Mouse (Mus musculus) heart, embryonic 16.5 days (tissue): Measurements from ENCODE around the gene Rhox12. TPM values are rescaled to one million over a fixed set of nuclear protein-coding genes. Genes with fewer than 3 reads are reported as not detected.

ENCODE experiments used
- ATAC-seq: fragments of 200-750 bp; cut with Nextera tagmentation; replicated peaks from 2 replicates; pipeline ENCODE4 v1.8.0; 2017; ENCODE audit warnings: moderate number of reproducible peaks; ENCODE audit not compliant: insufficient read depth, low FRiP score; ENCODE audit errors: extremely low read depth
- H3K27ac ChIP-seq: fragments of 300-500 bp; sonication (generic); 2 replicates; pipeline ENCODE4 v1.5.1; 2014; ENCODE audit warnings: mild to moderate bottlenecking, low read length, control low read depth, moderate library complexity
- H3K27me3 ChIP-seq: fragments of 300-500 bp; sonication (generic); 2 replicates; pipeline ENCODE4 v1.6.1; 2014; ENCODE audit warnings: low read length, mixed read lengths; ENCODE audit not compliant: control insufficient read depth, insufficient read depth
- H3K36me3 ChIP-seq: fragments of 300-500 bp; sonication (generic); 2 replicates; pipeline ENCODE4 v1.6.1; 2014; ENCODE audit not compliant: control insufficient read depth, insufficient read depth
- H3K4me1 ChIP-seq: fragments of 300-500 bp; sonication (generic); 2 replicates; pipeline ENCODE4 v1.6.1; 2014; ENCODE audit warnings: low read length, mixed read lengths; ENCODE audit not compliant: control insufficient read depth, insufficient read depth
- H3K4me2 ChIP-seq: fragments of 300-500 bp; sonication (generic); 2 replicates; pipeline ENCODE4 v1.6.1; 2014; ENCODE audit warnings: low read depth, mild to moderate bottlenecking, control low read depth, low read length
- H3K4me3 ChIP-seq: fragments of 300-500 bp; sonication (generic); 2 replicates; pipeline ENCODE4 v1.5.1; 2014; ENCODE audit warnings: mild to moderate bottlenecking, control low read depth, low read length
- H3K9ac ChIP-seq: fragments of 300-500 bp; sonication (generic); 2 replicates; pipeline ENCODE4 v1.6.1; 2014; ENCODE audit warnings: low read length, control low read depth
- H3K9me3 ChIP-seq: fragments of 300-500 bp; sonication (generic); replicated peaks from 2 replicates; pipeline ENCODE4 v1.6.1; 2016; ENCODE audit warnings: low read length; ENCODE audit not compliant: control insufficient read depth
- WGBS: fragments of 180-500 bp; shearing (Covaris S2); extraction: QIAGEN DNeasy Blood & Tissue Kit; methylation state at CpG from one replicate; pipeline ENCODE4 v1.1.7; 2014; 5-methylcytosine and 5-hydroxymethylcytosine counted together
- polyA plus RNA-seq: library from polyadenylated mRNA; unstranded; fragments of >200 nt; fragmentation: Nextera tagmentation; extraction: Ambion mirVana; gene quantifications from 2 replicates; pipeline ENCODE4 v1.2.1, GENCODE M21; 2015

The Rhox12 gene
- not detected in 2 replicates for polyA plus RNA-seq

GRCm38 (mm10) chrX:38110807-38111206, at the start of gene Rhox12:
Gene Rhox12 (minus strand): TSS chrX:38110907.
- Histone ChIP-seq H3K36me3 (no peaks in the 10 kb centered on the region), H3K4me1 (no peaks in the 10 kb centered on the region), H3K4me2 (no peak within 1 kb of the TSS), H3K27ac (no peak within 1 kb of the TSS), H3K4me3 (no peak within 1 kb of the TSS), H3K9me3 (no peaks in the 10 kb centered on the region), H3K9ac (no peak within 1 kb of the TSS), H3K27me3 (no peaks in the 10 kb centered on the region)
- ATAC-seq, result no peak
- WGBS, result 60% methylated on average over 4 of the region's 4 CpGs

GRCm38 (mm10) chrX:38159097-38159496, 48.4 kb upstream of the Rhox12 start:
- Histone ChIP-seq H3K9ac (no peak overlapping the region), H3K9me3 (no peaks in the 10 kb centered on the region), H3K4me3 (no peak overlapping the region), H3K27me3 (no peaks in the 10 kb centered on the region), H3K4me1 (no peaks in the 10 kb centered on the region), H3K36me3 (no peaks in the 10 kb centered on the region), H3K27ac (no peak overlapping the region), H3K4me2 (no peak overlapping the region)
- WGBS, result 52% methylated on average over 1 of the region's 1 CpGs
- no peak for ATAC-seq

- Histone ChIP-seq H3K27me3 (no peaks in the 10 kb centered on the region), H3K36me3 (no peaks in the 10 kb centered on the region), H3K9ac (no peak overlapping the region), H3K27ac (no peak overlapping the region), H3K9me3 (peaks cover 20% of the 10 kb centered on the region), H3K4me3 (no peak overlapping the region), H3K4me2 (no peak overlapping the region), H3K4me1 (no peaks in the 10 kb centered on the region)
- WGBS, result 79% methylated on average over 34 of the region's 34 CpGs
- ATAC-seq, result no peak
Measured at GRCm38 (mm10) chrX:38121478-38121877, 10.8 kb upstream of the Rhox12 start.

- 94% methylated on average over 20 of the region's 20 CpGs for WGBS
- no peak within 1 kb of the TSS for H3K9ac ChIP-seq
- H3K27me3 ChIP-seq, result no peaks in the 10 kb centered on the region
- no peak within 1 kb of the TSS for H3K4me2 ChIP-seq
- no peak within 1 kb of the TSS for H3K27ac ChIP-seq
- H3K9me3 ChIP-seq, result peaks cover 20% of the 10 kb centered on the region
- no peaks in the 10 kb centered on the region for H3K36me3 ChIP-seq
- no peaks in the 10 kb centered on the region for H3K4me1 ChIP-seq
- ATAC-seq, result no peak
- H3K4me3 ChIP-seq, result no peak within 1 kb of the TSS
Measured at GRCm38 (mm10) chrX:38120982-38121381, 10.3 kb upstream of the Rhox12 start, which contains the start of gene Rhox13. Gene Rhox13 (plus strand): TSS chrX:38121219.

GRCm38 (mm10) chrX:38085041-38085440, 25.7 kb downstream of the Rhox12 start, which contains the start of gene Rhox11:
Gene Rhox11 (minus strand): TSS chrX:38085141.
- H3K27me3 ChIP-seq, result no peaks in the 10 kb centered on the region
- H3K9me3 ChIP-seq, result no peaks in the 10 kb centered on the region
- no peaks in the 10 kb centered on the region for H3K36me3 ChIP-seq
- no peak within 1 kb of the TSS for H3K9ac ChIP-seq
- H3K4me2 ChIP-seq, result no peak within 1 kb of the TSS
- no peak within 1 kb of the TSS for H3K4me3 ChIP-seq
- no peak within 1 kb of the TSS for H3K27ac ChIP-seq
- no peak for ATAC-seq
- H3K4me1 ChIP-seq, result no peaks in the 10 kb centered on the region
- 80% methylated on average over 9 of the region's 9 CpGs for WGBS

GRCm38 (mm10) chrX:38084226-38084625, 26.5 kb downstream of the Rhox12 start:
- no peak overlapping the region for H3K4me3 ChIP-seq
- no peaks in the 10 kb centered on the region for H3K36me3 ChIP-seq
- no peaks in the 10 kb centered on the region for H3K9me3 ChIP-seq
- H3K4me1 ChIP-seq, result no peaks in the 10 kb centered on the region
- no peaks in the 10 kb centered on the region for H3K27me3 ChIP-seq
- WGBS, result 15% methylated on average over 12 of the region's 12 CpGs
- H3K4me2 ChIP-seq, result no peak overlapping the region
- H3K9ac ChIP-seq, result no peak overlapping the region
- no peak overlapping the region for H3K27ac ChIP-seq
- no peak for ATAC-seq

GRCm38 (mm10) chrX:38066175-38066574, 44.5 kb downstream of the Rhox12 start, which contains the start of gene Rhox10:
Gene Rhox10 (plus strand): TSS chrX:38066475.
- WGBS, result 81% methylated on average over 11 of the region's 11 CpGs
- no peak for ATAC-seq
- Histone ChIP-seq H3K4me2 (no peak within 1 kb of the TSS), H3K27me3 (no peaks in the 10 kb centered on the region), H3K27ac (no peak within 1 kb of the TSS), H3K4me3 (no peak within 1 kb of the TSS), H3K9me3 (peaks cover 3% of the 10 kb centered on the region; the same call in 1 of the 2 replicates), H3K4me1 (no peaks in the 10 kb centered on the region), H3K36me3 (no peaks in the 10 kb centered on the region), H3K9ac (no peak within 1 kb of the TSS)

- H3K9ac ChIP-seq, result no peak overlapping the region
- no peak overlapping the region for H3K4me3 ChIP-seq
- H3K27ac ChIP-seq, result no peak overlapping the region
- H3K4me1 ChIP-seq, result no peaks in the 10 kb centered on the region
- H3K9me3 ChIP-seq, result peaks cover 3% of the 10 kb centered on the region; the same call in 1 of the 2 replicates
- no peaks in the 10 kb centered on the region for H3K27me3 ChIP-seq
- H3K36me3 ChIP-seq, result no peaks in the 10 kb centered on the region
- no peak for ATAC-seq
- 3% methylated on average over 1 of the region's 1 CpGs for WGBS
- H3K4me2 ChIP-seq, result no peak overlapping the region
Measured at GRCm38 (mm10) chrX:38061544-38061943, 49.2 kb downstream of the Rhox12 start.
